Mouse (Mus musculus) spleen, postnatal 36 days (tissue): ENCODE results near the gene Gm973.

Experiments used
- DNase-seq, 2 experiments: peaks; one replicate each; pipeline ENCODE4 v3.0.0; 2022; ENCODE audit warnings: low spot score in 2 of 2, mixed read lengths in 1 of 2

Gm973 gene

GRCm38 (mm10) chr1:59516026-59516917, at the start of gene Gm973:
Gene Gm973, plus strand, starts transcription at chr1:59516264.
- no peak for DNase-seq

- no peak for DNase-seq
Observed at GRCm38 (mm10) chr1:59469170-59469569, 46.9 kb upstream of the Gm973 start.

GRCm38 (mm10) chr1:59470766-59471165, 45.3 kb upstream of the Gm973 start:
- no peak for DNase-seq

GRCm38 (mm10) chr1:59472368-59473180, 43.5 kb upstream of the Gm973 start:
- DNase-seq, result no peak

- DNase-seq, result no peak
Observed at GRCm38 (mm10) chr1:59473181-59473555, 42.9 kb upstream of the Gm973 start.

- no peak for DNase-seq
Observed at GRCm38 (mm10) chr1:59475618-59476017, 40.4 kb upstream of the Gm973 start.

GRCm38 (mm10) chr1:59478911-59479310, 37.2 kb upstream of the Gm973 start:
- DNase-seq, result no peak

GRCm38 (mm10) chr1:59480821-59481455, 35.1 kb upstream of the Gm973 start:
- no peak for DNase-seq

GRCm38 (mm10) chr1:59481456-59482291, 34.4 kb upstream of the Gm973 start:
- DNase-seq, result peak; percentile 88 to 91

- DNase-seq, result peak in 1 of 2 experiments; percentile 7
Observed at GRCm38 (mm10) chr1:59482331-59482695, 33.8 kb upstream of the Gm973 start, which contains the start of gene Fzd7. Gene Fzd7, plus strand, starts transcription at chr1:59482424.

- peak in 1 of 2 experiments; percentile 2 for DNase-seq
Observed at GRCm38 (mm10) chr1:59482696-59483520, 33.2 kb upstream of the Gm973 start.

GRCm38 (mm10) chr1:59483521-59484245, 32.4 kb upstream of the Gm973 start:
- DNase-seq, result peak; percentile 16 to 30

- no peak for DNase-seq
Observed at GRCm38 (mm10) chr1:59484314-59484713, 31.8 kb upstream of the Gm973 start.

GRCm38 (mm10) chr1:59484791-59485785, 31.0 kb upstream of the Gm973 start:
- no peak for DNase-seq

- DNase-seq, result no peak
Observed at GRCm38 (mm10) chr1:59485803-59486202, 30.3 kb upstream of the Gm973 start.

- no peak for DNase-seq
Observed at GRCm38 (mm10) chr1:59487651-59488051, 28.4 kb upstream of the Gm973 start.

GRCm38 (mm10) chr1:59488481-59488880, 27.6 kb upstream of the Gm973 start:
- no peak for DNase-seq

GRCm38 (mm10) chr1:59488991-59489390, 27.1 kb upstream of the Gm973 start:
- no peak for DNase-seq
